Mouse (Mus musculus) frontal cortex, postnatal 25 days (tissue): ENCODE measurements around the gene Rgs6.

Source experiments
- DNase-seq, 2 experiments: peaks; one replicate each; pipeline ENCODE4 v3.0.0; 2022; ENCODE audit warnings: low spot score in 2 of 2

The Rgs6 gene

GRCm38 (mm10) chr12:82647876-82648275 is 59.8 kb downstream of the Rgs6 start:
- DNase-seq: no peak

- DNase-seq: no peak
These were observed 61.9 kb downstream of the Rgs6 start for GRCm38 (mm10) chr12:82649991-82650390.

- no peak for DNase-seq
These were observed 76.5 kb downstream of the Rgs6 start for GRCm38 (mm10) chr12:82664598-82664997.

GRCm38 (mm10) chr12:82667441-82667840 is 79.3 kb downstream of the Rgs6 start:
- no peak for DNase-seq

GRCm38 (mm10) chr12:82670201-82670737 is 82.2 kb downstream of the Rgs6 start:
- DNase-seq: no peak

- no peak for DNase-seq
These were observed 83.5 kb downstream of the Rgs6 start for GRCm38 (mm10) chr12:82671591-82671990.

GRCm38 (mm10) chr12:82675137-82675536 is 87.0 kb downstream of the Rgs6 start:
- no peak for DNase-seq

GRCm38 (mm10) chr12:82687015-82687414 is 98.9 kb downstream of the Rgs6 start:
- no peak for DNase-seq

- no peak for DNase-seq
These were observed 110.9 kb downstream of the Rgs6 start for GRCm38 (mm10) chr12:82698886-82699527.

GRCm38 (mm10) chr12:82699528-82699905 is 111.4 kb downstream of the Rgs6 start:
- DNase-seq: no peak

- DNase-seq: no peak
These were observed 112.1 kb downstream of the Rgs6 start for GRCm38 (mm10) chr12:82700241-82700640.

GRCm38 (mm10) chr12:82700840-82701239 is 112.7 kb downstream of the Rgs6 start:
- DNase-seq: no peak

- no peak for DNase-seq
These were observed 113.3 kb downstream of the Rgs6 start for GRCm38 (mm10) chr12:82701359-82701758.

GRCm38 (mm10) chr12:82710376-82710775 is 122.3 kb downstream of the Rgs6 start:
- no peak for DNase-seq

GRCm38 (mm10) chr12:82714284-82714683 is 126.2 kb downstream of the Rgs6 start:
- DNase-seq: no peak

GRCm38 (mm10) chr12:82723017-82723540 is 135.0 kb downstream of the Rgs6 start:
- no peak for DNase-seq

GRCm38 (mm10) chr12:82726255-82726654 is 138.2 kb downstream of the Rgs6 start:
- DNase-seq: no peak

GRCm38 (mm10) chr12:82731587-82731986 is 143.5 kb downstream of the Rgs6 start:
- DNase-seq: no peak

- no peak for DNase-seq
These were observed 154.9 kb downstream of the Rgs6 start for GRCm38 (mm10) chr12:82742955-82743354.

- DNase-seq: no peak
These were observed 155.9 kb downstream of the Rgs6 start for GRCm38 (mm10) chr12:82744026-82744425.

- no peak for DNase-seq
These were observed 156.7 kb downstream of the Rgs6 start for GRCm38 (mm10) chr12:82744826-82745225.

GRCm38 (mm10) chr12:82747099-82747498 is 159.0 kb downstream of the Rgs6 start:
- no peak for DNase-seq

GRCm38 (mm10) chr12:82751846-82752245 is 163.8 kb downstream of the Rgs6 start:
- no peak for DNase-seq

GRCm38 (mm10) chr12:82754501-82754900 is 166.4 kb downstream of the Rgs6 start:
- no peak for DNase-seq
